Mouse (Mus musculus): ENCODE results near the gene Fnbp1.
A peak's percentile ranks its signal among the peaks of the same experiment; 100 is the strongest.

Fnbp1 gene

GRCm38 (mm10) chr2:31091182-31091581 is 50.6 kb downstream of the Fnbp1 start:
- no peak for DNase-seq

GRCm38 (mm10) chr2:31089607-31090006 is 52.2 kb downstream of the Fnbp1 start:
- no peak for DNase-seq

- DNase-seq: peak; percentile 58
Observed at GRCm38 (mm10) chr2:31088871-31089270, 52.9 kb downstream of the Fnbp1 start.

- peak; percentile 44 for DNase-seq
Observed at GRCm38 (mm10) chr2:31087663-31088661, 53.8 kb downstream of the Fnbp1 start.

GRCm38 (mm10) chr2:31087085-31087484 is 54.7 kb downstream of the Fnbp1 start:
- no peak for DNase-seq

GRCm38 (mm10) chr2:31086543-31086942 is 55.3 kb downstream of the Fnbp1 start:
- DNase-seq: no peak

GRCm38 (mm10) chr2:31084169-31084850 is 57.5 kb downstream of the Fnbp1 start:
- no peak for DNase-seq

GRCm38 (mm10) chr2:31083372-31083771 is 58.4 kb downstream of the Fnbp1 start:
- DNase-seq: no peak

- DNase-seq: peak; percentile 34
Observed at GRCm38 (mm10) chr2:31082639-31083038, 59.2 kb downstream of the Fnbp1 start.

GRCm38 (mm10) chr2:31081349-31081748 is 60.5 kb downstream of the Fnbp1 start:
- no peak for DNase-seq

GRCm38 (mm10) chr2:31079117-31079516 is 62.7 kb downstream of the Fnbp1 start:
- no peak for DNase-seq

- DNase-seq: no peak
Observed at GRCm38 (mm10) chr2:31077574-31077973, 64.2 kb downstream of the Fnbp1 start.

- DNase-seq: no peak
Observed at GRCm38 (mm10) chr2:31076351-31077140, 65.3 kb downstream of the Fnbp1 start.

- no peak for DNase-seq
Observed at GRCm38 (mm10) chr2:31075836-31076235, 66.0 kb downstream of the Fnbp1 start.

- DNase-seq: no peak
Observed at GRCm38 (mm10) chr2:31075168-31075567, 66.6 kb downstream of the Fnbp1 start.

GRCm38 (mm10) chr2:31069506-31069905 is 72.3 kb downstream of the Fnbp1 start:
- no peak for DNase-seq

GRCm38 (mm10) chr2:31069114-31069445 is 72.7 kb downstream of the Fnbp1 start:
- DNase-seq: no peak

- DNase-seq: no peak
Observed at GRCm38 (mm10) chr2:31068246-31069113, 73.3 kb downstream of the Fnbp1 start.

- no peak for DNase-seq
Observed at GRCm38 (mm10) chr2:31067696-31068245, 74.0 kb downstream of the Fnbp1 start.

- DNase-seq: no peak
Observed at GRCm38 (mm10) chr2:31067059-31067595, 74.7 kb downstream of the Fnbp1 start.

- no peak for DNase-seq
Observed at GRCm38 (mm10) chr2:31066019-31066789, 75.6 kb downstream of the Fnbp1 start.

Data from thymus, postnatal 14 days (tissue).